Mouse (Mus musculus) hindbrain, embryonic 13.5 days (tissue): ENCODE results near the gene Pde10a. TPM values are rescaled to one million over a fixed set of nuclear protein-coding genes. Genes with fewer than 3 reads are reported as not detected.

Experiments
- ATAC-seq: fragments of 200-750 bp; cut with Nextera tagmentation; 2 replicates; pipeline ENCODE4 v1.8.0; 2017; ENCODE audit warnings: moderate TSS enrichment; ENCODE audit not compliant: low FRiP score
- H3K27ac ChIP-seq: fragments of 300-500 bp; sonication (generic); 2 replicates; pipeline ENCODE4 v1.5.1; 2015; ENCODE audit warnings: inconsistent platforms, mild to moderate bottlenecking, moderate library complexity
- H3K27me3 ChIP-seq: fragments of 300-500 bp; sonication (generic); 2 replicates; pipeline ENCODE4 v1.6.1; 2015; ENCODE audit warnings: mild to moderate bottlenecking, inconsistent platforms
- H3K36me3 ChIP-seq: fragments of 300-500 bp; sonication (generic); 2 replicates; pipeline ENCODE4 v1.6.1; 2015; ENCODE audit warnings: mild to moderate bottlenecking, inconsistent platforms
- H3K4me1 ChIP-seq: fragments of 300-500 bp; sonication (generic); replicated peaks from 2 replicates; pipeline ENCODE4 v1.6.1; 2015; ENCODE audit warnings: inconsistent platforms
- H3K4me2 ChIP-seq: fragments of 300-500 bp; sonication (generic); 2 replicates; pipeline ENCODE4 v1.6.1; 2015; ENCODE audit warnings: inconsistent platforms, mild to moderate bottlenecking, moderate library complexity
- H3K4me3 ChIP-seq: fragments of 300-500 bp; sonication (generic); 2 replicates; pipeline ENCODE4 v1.5.1; 2015; ENCODE audit warnings: mild to moderate bottlenecking, inconsistent platforms
- H3K9ac ChIP-seq: fragments of 300-500 bp; sonication (generic); 2 replicates; pipeline ENCODE4 v1.6.1; 2015; ENCODE audit warnings: mild to moderate bottlenecking, inconsistent platforms
- H3K9me3 ChIP-seq: fragments of 300-500 bp; sonication (generic); 2 replicates; pipeline ENCODE4 v1.6.1; 2016; ENCODE audit warnings: inconsistent platforms
- WGBS: fragments of 180-500 bp; shearing (Covaris S2); methylation state at CpG from one replicate; pipeline ENCODE4 v1.1.7; 2015; 5-methylcytosine and 5-hydroxymethylcytosine counted together
- polyA plus RNA-seq: library from polyadenylated mRNA; unstranded; fragments of >200 nt; fragmentation: Nextera tagmentation; extraction: Ambion mirVana; gene quantifications from 2 replicates; pipeline ENCODE4 v1.2.1, GENCODE M21; 2015

Pde10a gene
- polyA plus RNA-seq, 1 experiment from 2014 or later = 14.5 TPM

GRCm38 (mm10) chr17:8504381-8504780, 20.8 kb upstream of the Pde10a start:
- Histone ChIP-seq H3K27me3 (peaks cover 41% of the 10 kb centered on the region), H3K9ac (no peak overlapping the region)
- WGBS = 90% methylated on average over 3 of the region's 3 CpGs

GRCm38 (mm10) chr17:8505669-8506426, 19.3 kb upstream of the Pde10a start:
- WGBS = under 1% methylated on average over 20 of the region's 20 CpGs
- Histone ChIP-seq H3K4me1 (peaks cover 37% of the 10 kb centered on the region), H3K9ac (peak overlapping the region; percentile 72), H3K36me3 (no peaks in the 10 kb centered on the region), H3K4me3 (peak overlapping the region; percentile 39), H3K27ac (peak overlapping the region; percentile 90), H3K27me3 (peaks cover 49% of the 10 kb centered on the region), H3K4me2 (peak overlapping the region; percentile 61), H3K9me3 (no peaks in the 10 kb centered on the region)
- peak; percentile 78 for ATAC-seq

More at GRCm38 (mm10) chr17:8504381-8504780, 20.8 kb upstream of the Pde10a start:
- H3K27ac ChIP-seq = no peak overlapping the region
- no peaks in the 10 kb centered on the region for H3K9me3 ChIP-seq
- H3K4me1 ChIP-seq = peaks cover 37% of the 10 kb centered on the region
- H3K4me3 ChIP-seq = no peak overlapping the region
- no peak overlapping the region for H3K4me2 ChIP-seq
- no peak for ATAC-seq
- H3K36me3 ChIP-seq = no peaks in the 10 kb centered on the region

DNA sequence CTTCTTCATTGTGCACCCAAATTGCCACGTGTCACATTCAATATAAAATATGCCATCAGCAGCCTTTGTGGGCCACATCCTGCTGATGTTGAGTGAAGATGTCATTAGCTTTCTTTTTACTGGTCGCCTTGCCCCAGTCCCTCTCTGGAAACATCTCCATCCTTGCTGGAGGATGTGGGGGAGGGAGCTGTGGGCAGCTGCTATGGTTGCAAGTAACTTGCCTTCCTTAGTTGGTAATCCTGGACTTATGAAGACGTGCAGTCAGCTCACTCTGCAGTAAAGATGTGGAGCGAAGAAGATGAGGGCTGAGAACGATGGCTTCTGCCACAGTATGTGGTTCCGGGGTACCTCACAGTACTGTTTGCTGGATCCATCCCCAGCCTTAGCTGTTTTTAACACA, 18.4 kb upstream of the Pde10a start:
- no peak overlapping the region for H3K4me3 ChIP-seq
- H3K4me1 ChIP-seq = peaks cover 37% of the 10 kb centered on the region
- no peaks in the 10 kb centered on the region for H3K9me3 ChIP-seq
- H3K27ac ChIP-seq = 0 out of 2 replicates have a peak overlapping the region, but pooled peaks have one; percentile 13
- no peak for ATAC-seq
- no peak overlapping the region for H3K4me2 ChIP-seq
- H3K36me3 ChIP-seq = no peaks in the 10 kb centered on the region
- 49% methylated on average over 6 of the region's 6 CpGs for WGBS
- peaks cover 52% of the 10 kb centered on the region for H3K27me3 ChIP-seq
- no peak overlapping the region for H3K9ac ChIP-seq

DNA sequence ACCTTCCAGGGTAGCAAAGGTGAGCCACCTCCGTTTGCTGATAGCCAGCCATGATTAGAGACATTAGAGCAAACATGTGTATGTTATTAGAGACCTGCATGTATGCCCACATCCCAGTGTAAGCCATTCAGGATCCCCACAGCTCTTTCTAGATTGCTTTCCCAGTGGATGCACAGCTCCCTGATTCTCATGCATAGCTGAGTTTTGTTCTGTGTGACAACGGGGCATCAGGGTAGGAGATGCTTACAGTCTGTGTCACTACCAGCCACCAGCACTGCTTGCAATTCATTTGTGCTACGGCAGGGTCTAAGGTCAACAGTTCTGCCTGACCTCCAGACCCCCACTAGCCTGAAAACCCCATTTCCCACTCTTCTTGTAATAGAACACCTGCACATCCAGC, 17.5 kb upstream of the Pde10a start:
- H3K27ac ChIP-seq = peak overlapping the region; percentile 87
- H3K4me3 ChIP-seq = peak overlapping the region; percentile 29; the same call in 1 of the 2 replicates
- H3K36me3 ChIP-seq = no peaks in the 10 kb centered on the region
- peak; percentile 17; the same call in 1 of the 2 replicates for ATAC-seq
- H3K4me1 ChIP-seq = peaks cover 37% of the 10 kb centered on the region
- WGBS = 1% methylated on average over 3 of the region's 3 CpGs
- peak overlapping the region; percentile 53 for H3K4me2 ChIP-seq
- 0 out of 2 replicates have a peak overlapping the region, but pooled peaks have one; percentile 53 for H3K9ac ChIP-seq
- peaks cover 49% of the 10 kb centered on the region for H3K27me3 ChIP-seq
- no peaks in the 10 kb centered on the region for H3K9me3 ChIP-seq

DNA sequence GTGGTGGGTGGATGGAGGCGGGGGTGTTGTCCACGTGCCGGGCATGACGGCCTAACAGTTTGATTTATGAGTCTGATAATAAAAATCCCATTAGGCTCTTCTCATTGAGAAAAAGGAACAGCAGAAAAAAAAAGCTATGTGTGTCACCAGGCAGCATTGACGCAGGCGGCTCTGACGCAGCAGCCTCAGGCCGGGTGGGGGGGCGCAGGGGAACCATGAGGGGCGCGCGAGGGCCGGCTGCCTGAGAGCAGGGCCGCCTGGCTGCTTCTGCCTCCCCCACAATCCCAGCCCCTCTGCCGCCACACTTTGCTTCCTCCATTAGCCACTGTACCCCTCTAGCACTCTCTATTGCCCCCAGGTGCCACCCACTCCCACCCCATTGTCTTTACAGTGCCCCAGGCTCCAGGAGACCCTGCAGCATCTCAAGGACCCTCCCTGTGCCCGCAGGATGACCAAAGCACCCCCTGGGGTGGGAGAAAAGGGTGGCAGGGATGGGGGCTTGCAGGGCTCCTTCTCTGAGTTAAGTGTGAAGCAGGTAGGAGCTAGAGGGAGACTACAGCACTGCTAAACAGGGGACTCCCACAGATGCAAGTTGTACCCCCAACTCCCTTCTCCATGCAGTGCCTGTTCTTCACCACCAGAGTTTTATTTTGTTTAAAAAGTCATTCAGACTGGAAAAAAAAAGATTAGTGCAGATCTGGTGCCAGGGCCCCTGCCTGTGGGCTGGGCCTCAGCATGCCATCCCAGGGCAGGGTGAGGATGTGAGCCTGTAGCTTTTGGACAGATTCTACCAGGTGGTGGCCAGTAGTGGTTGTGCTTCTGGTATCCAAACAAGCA, 16.6 kb upstream of the Pde10a start:
- H3K9ac ChIP-seq = peak overlapping the region; percentile 64

GRCm38 (mm10) chr17:8516006-8516405, 9.2 kb upstream of the Pde10a start:
- Histone ChIP-seq H3K27ac (no peak overlapping the region), H3K4me3 (no peak overlapping the region), H3K4me1 (no peaks in the 10 kb centered on the region), H3K36me3 (no peaks in the 10 kb centered on the region), H3K4me2 (no peak overlapping the region), H3K27me3 (peaks cover 31% of the 10 kb centered on the region), H3K9ac (no peak overlapping the region), H3K9me3 (no peaks in the 10 kb centered on the region)
- 89% methylated on average over 6 of the region's 6 CpGs for WGBS
- ATAC-seq = no peak

More for the DNA sequence above, 16.6 kb upstream of the Pde10a start:
- Histone ChIP-seq H3K27me3 (peaks cover 49% of the 10 kb centered on the region), H3K4me3 (peak overlapping the region; percentile 29), H3K36me3 (no peaks in the 10 kb centered on the region), H3K4me2 (peak overlapping the region; percentile 53), H3K27ac (peak overlapping the region; percentile 87), H3K4me1 (peaks cover 37% of the 10 kb centered on the region), H3K9me3 (no peaks in the 10 kb centered on the region)
- peak; percentile 83 for ATAC-seq
- WGBS = 0% methylated on average over 16 of the region's 16 CpGs

DNA sequence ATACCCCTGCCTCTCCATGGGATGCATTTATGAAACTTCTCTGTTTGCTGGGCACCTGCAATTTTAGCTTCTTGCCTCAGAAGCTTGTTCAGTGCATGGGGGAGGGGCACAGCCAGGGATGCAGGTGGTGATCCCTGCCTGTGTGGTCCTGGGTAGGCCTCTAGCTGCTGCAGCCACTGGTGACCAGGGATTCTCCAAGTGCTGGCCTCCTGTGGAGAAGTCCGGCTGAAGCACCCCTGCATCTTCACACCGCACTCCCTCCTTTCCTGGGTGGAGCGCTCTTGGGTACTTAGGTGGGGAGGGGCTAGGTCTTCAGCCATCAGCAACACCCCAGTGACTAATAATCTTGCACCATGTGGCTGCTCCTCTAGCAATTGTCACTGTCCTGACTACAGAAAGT, 1.2 kb upstream of the Pde10a start:
- peak overlapping the region; percentile 78 for H3K9ac ChIP-seq
- peak; percentile 14 for ATAC-seq
- peak overlapping the region; percentile 85 for H3K4me2 ChIP-seq
- no peaks in the 10 kb centered on the region for H3K9me3 ChIP-seq
- H3K27me3 ChIP-seq = peaks cover 66% of the 10 kb centered on the region
- no peaks in the 10 kb centered on the region for H3K36me3 ChIP-seq
- peak overlapping the region; percentile 57 for H3K4me3 ChIP-seq
- peaks cover 28% of the 10 kb centered on the region for H3K4me1 ChIP-seq
- H3K27ac ChIP-seq = peak overlapping the region; percentile 44; the same call in 1 of the 2 replicates
- 29% methylated on average over 3 of the region's 3 CpGs for WGBS

- Histone ChIP-seq H3K4me1 (peaks cover 28% of the 10 kb centered on the region), H3K4me2 (peak overlapping the region; percentile 85), H3K36me3 (no peaks in the 10 kb centered on the region), H3K27me3 (peaks cover 66% of the 10 kb centered on the region), H3K27ac (peak overlapping the region; percentile 44; the same call in 1 of the 2 replicates), H3K9ac (peak overlapping the region; percentile 78), H3K4me3 (peak overlapping the region; percentile 57), H3K9me3 (no peaks in the 10 kb centered on the region)
- ATAC-seq = peak; percentile 94
- WGBS = under 1% methylated on average over 33 of the region's 45 CpGs
These were observed 596 bp upstream of the Pde10a start for GRCm38 (mm10) chr17:8524387-8525165.

DNA sequence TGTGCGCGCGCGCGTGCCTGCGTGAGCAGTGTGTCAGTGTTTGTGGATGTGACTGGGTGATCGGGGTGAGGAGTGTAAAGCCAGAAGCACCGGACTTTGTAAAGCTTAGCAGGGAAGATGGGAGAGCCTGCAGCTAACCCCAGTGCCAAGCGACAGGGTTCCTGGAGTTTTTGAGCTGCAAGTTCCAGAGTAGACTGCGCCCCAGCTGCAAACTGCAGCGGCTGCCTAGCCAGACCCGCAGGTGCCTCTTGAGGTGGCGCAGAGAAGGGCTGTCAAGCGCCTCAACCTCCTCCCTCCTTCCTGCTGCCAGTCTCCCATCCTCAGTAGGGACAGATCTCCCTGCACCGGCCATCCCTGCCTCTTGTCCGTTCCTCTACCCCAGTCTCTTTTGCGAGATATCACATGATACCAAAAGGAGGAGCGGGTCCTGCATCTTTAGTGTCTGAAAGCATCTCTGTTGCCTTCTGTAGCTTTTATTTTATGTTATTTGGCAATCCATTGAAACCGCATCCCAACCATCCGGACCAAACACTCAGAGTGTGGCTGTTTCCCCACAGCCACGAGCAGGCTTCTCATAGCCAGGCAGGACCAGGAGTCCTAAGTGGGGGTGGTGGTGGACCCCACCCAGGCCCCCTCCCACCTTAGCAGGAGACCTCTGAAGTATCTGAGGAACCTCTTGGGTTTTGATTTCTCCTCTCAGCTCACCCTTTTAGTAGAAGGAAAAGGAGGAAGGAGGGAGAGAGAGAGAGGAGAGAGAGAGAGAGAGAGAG, 984 bp downstream of the Pde10a start:
- ATAC-seq = no peak
- peak overlapping the region; percentile 58; the same call in 1 of the 2 replicates for H3K9ac ChIP-seq
- 4% methylated on average over 21 of the region's 21 CpGs for WGBS

DNA sequence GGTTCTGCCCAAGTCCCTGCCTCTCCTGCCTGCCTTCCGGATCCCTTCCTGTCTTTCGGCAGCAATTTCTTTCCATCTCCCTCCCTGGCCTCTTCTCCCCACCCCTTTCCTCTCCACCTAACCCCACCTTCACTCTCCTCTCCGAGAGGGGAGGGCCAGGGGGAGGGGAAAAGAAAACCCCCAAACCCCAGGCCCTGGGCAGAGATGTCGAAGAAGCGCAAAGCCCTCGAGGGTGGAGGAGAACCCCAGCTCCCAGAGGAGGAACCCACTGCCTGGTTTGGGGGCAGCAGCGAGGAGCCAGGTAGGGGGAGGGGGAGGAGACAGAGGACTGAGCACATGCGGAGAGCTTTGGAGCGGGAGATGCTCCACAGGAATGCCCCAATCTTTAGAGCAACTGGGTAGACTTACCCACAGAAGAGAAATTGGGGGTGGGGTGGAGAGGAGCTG, 1.7 kb downstream of the Pde10a start:
- no peaks in the 10 kb centered on the region for H3K9me3 ChIP-seq
- peaks cover 57% of the 10 kb centered on the region for H3K27me3 ChIP-seq
- H3K4me3 ChIP-seq = no peak overlapping the region
- WGBS = 8% methylated on average over 9 of the region's 9 CpGs
- no peak overlapping the region for H3K4me2 ChIP-seq
- no peak for ATAC-seq
- H3K36me3 ChIP-seq = no peaks in the 10 kb centered on the region
- H3K9ac ChIP-seq = no peak overlapping the region
- no peak overlapping the region for H3K27ac ChIP-seq
- peaks cover 28% of the 10 kb centered on the region for H3K4me1 ChIP-seq

More for the DNA sequence above, 984 bp downstream of the Pde10a start:
- H3K9me3 ChIP-seq = no peaks in the 10 kb centered on the region
- peak overlapping the region; percentile 85 for H3K4me2 ChIP-seq
- peak overlapping the region; percentile 57 for H3K4me3 ChIP-seq
- H3K27me3 ChIP-seq = peaks cover 61% of the 10 kb centered on the region
- no peaks in the 10 kb centered on the region for H3K36me3 ChIP-seq
- H3K27ac ChIP-seq = no peak overlapping the region
- H3K4me1 ChIP-seq = peaks cover 28% of the 10 kb centered on the region

DNA sequence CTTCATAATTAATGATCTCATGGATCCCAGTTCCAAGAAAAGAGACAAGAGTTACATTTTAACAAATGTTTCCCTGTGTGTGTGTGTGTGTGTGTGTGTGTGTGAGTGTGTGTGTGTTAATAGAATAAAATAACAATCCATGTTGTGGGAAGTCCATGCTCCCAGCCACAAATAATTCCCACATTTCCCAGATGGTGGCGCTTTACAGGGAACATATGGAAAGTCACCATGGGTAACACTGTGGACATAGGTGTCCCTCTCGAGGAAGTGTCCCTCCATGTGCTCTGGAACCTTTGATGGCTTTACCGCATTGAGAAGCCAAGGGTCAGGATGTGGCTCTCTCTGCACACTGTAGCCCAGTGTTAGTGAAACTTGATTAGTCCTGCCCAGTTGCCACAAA, 3.5 kb downstream of the Pde10a start:
- no peaks in the 10 kb centered on the region for H3K36me3 ChIP-seq
- WGBS = 85% methylated on average over 3 of the region's 3 CpGs
- peaks cover 23% of the 10 kb centered on the region for H3K4me1 ChIP-seq
- no peak overlapping the region for H3K4me2 ChIP-seq
- no peak for ATAC-seq
- H3K4me3 ChIP-seq = no peak overlapping the region
- H3K27ac ChIP-seq = no peak overlapping the region
- no peaks in the 10 kb centered on the region for H3K9me3 ChIP-seq
- H3K9ac ChIP-seq = no peak overlapping the region
- peaks cover 40% of the 10 kb centered on the region for H3K27me3 ChIP-seq
